Mouse (Mus musculus) cerebellum, adult 9-10 months (tissue): Measurements from ENCODE around the gene Arhgap19.

Source experiments
- DNase-seq: peaks from one replicate; pipeline ENCODE4 v3.0.0; 2022

Arhgap19 gene

GRCm38 (mm10) chr19:41797536-41797935, 4.3 kb downstream of the Arhgap19 start:
- DNase-seq, result no peak

DNA sequence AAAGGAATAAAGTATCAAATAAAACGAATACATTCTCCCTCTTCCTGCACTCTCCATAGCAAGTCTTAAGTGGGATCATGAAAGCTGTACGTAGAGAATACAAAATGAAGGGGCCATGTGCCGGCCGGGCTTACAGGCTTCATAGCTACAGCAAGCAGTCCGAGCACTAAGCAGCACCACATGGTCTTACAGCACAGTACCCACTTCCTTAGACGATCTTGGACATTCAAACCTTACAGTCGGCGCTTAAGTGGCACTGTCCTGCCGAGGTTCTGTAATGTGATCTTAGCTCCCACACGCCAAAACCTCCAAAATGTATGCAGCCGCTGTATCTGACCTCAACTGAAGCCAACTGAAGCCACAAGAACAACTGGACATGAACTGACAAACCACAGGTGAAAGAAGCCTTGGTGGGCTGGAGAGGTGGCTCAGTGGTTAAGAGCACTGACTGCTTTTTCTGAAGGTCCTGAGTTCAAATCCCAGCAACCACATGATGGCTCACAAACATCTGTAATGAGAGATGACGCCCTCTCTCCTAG, 5.0 kb downstream of the Arhgap19 start:
- DNase-seq, result no peak

DNA sequence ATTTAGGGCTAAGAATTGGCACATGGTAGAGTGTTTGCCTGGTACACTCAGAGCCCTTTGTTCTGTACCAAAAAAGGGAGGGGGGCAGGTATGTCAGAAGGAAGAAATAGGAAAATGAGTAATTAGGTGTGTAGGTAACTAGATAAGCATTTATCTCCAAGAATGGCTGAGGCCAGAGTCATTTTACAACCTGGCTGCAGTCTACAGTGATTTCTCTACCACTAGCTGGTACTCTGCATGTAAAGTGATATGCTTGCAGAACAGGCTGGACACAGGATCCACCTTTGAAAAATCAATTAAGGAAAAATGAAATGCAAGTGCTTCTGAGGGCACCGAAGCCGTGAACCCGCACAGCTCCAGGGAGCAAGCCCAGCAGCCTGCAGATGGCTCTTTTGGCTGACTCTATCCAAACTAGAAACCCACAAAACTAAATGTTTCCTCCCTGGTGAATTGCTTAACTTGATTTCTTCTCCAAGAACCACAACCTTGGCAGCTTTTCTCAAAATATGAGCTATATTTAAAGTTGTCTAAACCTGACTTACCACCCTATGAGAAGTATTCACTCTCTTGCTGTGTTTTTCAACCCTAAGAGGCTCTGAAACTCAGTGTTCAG, 5.6 kb downstream of the Arhgap19 start:
- no peak for DNase-seq

DNA sequence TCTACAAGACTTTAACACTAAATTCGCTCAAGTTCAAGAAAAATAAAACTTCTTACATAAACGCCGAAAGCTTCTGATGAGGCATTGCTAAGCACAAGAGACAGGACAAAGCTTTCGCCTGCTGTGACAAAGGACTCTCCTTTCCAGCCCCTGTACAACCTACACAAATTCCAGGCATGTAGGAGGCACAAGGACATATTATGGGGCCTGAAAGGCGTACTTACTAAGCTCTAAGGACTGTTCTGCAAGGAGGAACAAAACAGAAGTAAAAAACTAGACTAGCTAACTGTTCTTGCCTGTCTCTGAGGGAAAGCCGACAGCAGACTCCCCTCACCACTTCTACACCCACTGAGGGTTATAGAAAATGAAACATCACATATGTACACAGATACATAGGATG, 6.9 kb downstream of the Arhgap19 start:
- DNase-seq, result no peak

GRCm38 (mm10) chr19:41794017-41794416, 7.8 kb downstream of the Arhgap19 start:
- no peak for DNase-seq

- no peak for DNase-seq
These were observed 8.8 kb downstream of the Arhgap19 start for GRCm38 (mm10) chr19:41792934-41793486.

DNA sequence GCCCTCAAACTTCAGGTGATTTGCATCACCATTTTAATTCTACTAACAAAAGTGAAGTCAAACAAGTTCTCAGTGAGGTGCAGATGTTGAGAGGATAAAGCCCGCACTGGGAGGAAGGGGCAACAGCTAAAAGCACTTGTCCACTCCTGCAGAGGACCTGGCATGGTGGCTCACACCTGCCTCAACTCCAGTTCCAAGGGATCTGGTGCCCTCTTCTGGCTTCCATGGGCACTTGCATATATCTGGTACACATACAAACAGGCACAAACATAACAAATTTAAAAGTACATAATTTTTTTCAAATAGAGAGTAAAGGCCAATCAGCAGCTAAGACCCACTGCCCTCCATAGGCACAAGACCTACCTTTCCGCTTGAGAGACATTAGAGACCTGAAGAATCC, 10.5 kb downstream of the Arhgap19 start:
- DNase-seq, result no peak

- no peak for DNase-seq
These were observed 12.5 kb downstream of the Arhgap19 start for GRCm38 (mm10) chr19:41789110-41789961.

DNA sequence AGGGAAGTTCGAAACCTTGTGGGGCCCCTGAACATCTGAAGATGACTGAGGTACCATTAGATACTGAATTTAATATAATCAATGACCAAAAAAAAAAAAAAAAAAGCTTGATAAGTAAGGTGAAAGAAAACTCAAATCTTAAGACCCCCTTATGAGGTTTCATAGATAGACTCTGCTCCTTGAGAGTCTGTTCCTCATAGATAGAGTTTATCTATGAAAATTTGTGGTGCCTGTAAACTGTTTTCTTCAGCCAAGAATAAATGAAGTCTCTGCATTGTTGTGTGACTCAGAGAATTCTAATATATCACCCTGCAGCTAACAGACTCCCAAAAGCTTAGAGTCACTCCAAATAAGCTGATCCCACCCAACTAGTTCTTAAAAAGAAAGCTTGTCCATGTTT, 15.0 kb downstream of the Arhgap19 start:
- no peak for DNase-seq

DNA sequence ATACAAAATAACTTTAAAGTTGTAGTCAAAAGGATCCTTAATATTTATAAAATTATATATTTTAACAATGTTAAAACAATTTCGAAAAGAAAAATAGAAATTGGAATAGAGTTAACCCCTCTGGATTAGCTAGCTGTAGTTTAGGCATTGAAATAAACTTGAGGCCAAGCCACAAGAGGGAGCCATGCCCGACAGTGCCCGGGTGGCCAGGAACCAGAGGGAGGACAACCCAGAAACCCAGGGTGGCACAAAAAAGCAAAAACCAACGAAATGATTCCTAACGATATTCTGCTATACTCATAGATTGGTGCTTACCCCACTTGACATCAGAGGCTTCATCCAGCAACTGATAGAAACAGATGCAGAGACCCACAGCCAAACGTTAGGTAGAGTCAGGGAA, 24.3 kb downstream of the Arhgap19 start:
- DNase-seq, result no peak

GRCm38 (mm10) chr19:41768711-41769110, 33.1 kb downstream of the Arhgap19 start:
- DNase-seq, result no peak

DNA sequence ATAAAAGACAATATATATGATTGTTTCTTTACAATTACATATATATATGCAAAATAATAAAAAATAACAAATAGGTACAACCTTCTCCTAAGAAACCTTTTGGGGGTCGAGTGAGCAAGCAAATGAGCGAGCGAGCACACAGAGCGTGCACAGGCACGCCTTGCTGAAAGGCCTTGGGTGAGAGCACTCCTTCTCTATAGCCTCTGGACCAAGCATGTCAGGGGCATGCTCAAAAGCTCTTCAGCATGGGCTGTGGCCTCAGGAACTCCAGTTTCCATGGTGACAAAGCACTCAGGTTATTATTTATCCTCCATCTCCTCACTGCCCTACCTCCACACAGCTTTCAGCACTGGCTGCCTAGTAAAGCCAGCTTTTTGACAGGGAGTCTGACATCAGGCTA, 35.2 kb downstream of the Arhgap19 start:
- DNase-seq, result no peak

DNA sequence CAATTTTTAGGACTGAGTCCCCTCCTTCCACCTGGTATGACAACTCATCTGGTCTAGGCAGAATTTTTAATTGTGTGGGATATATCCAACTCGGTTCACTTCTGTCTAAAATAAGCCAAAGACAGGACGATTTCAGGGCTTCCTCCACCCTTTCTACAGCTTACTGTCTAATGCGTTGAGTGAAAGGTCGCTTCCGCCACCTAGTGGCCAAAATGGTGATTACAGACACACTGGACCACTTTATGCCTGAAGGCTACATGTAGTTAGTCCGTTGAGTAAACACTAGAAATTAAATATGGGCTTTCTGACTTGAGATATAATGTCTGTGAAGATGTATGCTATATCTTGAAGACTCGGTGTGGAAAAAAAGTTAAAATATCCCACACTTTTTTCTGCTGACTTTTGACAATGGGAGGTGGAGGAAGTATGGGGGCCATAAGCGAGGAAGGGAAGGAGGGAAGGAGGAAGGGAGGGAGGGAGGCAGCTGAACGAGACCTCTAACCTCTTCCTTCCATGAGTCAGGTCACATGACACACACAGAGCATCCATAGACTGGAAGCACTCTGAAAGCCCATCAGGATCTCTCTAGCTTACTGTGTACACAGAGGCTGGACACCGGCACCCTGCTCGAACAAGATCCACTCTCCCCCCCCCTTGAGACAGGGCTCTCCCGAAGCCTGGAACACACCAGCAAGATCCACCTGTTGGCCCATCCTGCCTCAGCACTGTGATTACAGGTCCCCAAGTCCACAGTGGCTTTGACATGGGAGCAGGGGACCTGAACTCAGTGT, 37.8 kb downstream of the Arhgap19 start:
- peak; percentile 83 for DNase-seq

GRCm38 (mm10) chr19:41761529-41761928, 40.3 kb downstream of the Arhgap19 start:
- DNase-seq, result no peak

DNA sequence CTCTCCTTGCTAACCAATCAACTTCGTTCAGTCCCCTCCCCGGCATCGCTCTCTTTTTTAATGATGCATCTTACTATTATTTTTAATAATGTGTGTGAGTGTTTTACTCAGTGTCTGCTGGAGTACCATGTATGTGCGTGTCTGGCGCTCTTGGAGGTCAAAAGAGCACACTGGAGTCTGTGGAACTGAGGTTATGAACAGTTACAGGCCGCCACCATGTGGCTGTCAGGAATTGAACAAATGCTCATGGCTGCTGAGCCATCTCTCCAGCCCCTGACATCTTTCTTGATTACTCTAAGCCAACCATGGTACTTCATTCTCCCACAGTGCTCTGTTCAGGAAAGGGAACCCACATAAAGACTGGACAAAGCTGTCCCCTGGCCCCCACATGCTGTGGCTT, 42.1 kb downstream of the Arhgap19 start:
- DNase-seq, result no peak

DNA sequence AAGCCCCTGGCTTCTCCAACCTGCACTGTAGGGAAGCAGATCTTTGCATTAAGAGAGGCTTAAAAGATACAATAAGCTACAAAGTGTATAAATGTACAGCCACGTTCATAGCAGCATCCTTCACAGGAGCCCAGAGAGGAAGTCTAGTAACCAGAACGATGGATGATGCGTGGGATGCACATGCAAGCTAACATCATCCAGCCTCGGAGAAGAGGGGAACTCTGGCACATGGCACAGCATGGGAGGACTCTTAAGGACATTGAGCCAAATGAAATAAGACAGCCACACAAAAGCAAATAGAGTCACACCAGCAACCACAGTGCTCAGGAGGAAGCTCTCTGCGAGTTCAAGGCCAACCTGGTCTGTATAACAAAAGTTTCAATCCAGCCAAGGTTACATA, 42.6 kb downstream of the Arhgap19 start:
- DNase-seq, result no peak

GRCm38 (mm10) chr19:41754760-41755159, 47.1 kb downstream of the Arhgap19 start:
- no peak for DNase-seq

DNA sequence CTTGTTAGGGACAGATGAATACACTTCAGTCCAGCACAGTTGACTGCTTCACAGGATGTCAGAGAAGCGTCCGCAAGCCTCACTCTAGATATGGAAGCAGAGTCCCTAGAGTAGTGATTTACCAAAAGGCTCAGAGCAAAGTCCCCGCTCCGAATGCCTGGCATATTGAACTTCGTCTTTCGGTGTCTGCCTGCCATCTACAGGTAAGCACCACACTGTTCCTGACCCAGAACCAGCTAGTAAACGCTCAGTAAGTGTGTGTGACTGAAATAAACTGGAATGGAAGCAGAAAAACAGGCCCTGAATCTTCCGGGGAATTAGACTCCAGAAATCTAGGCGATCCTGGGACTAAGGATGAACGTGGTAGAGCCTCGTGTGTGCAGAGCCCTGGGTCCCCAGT, 49.9 kb downstream of the Arhgap19 start:
- DNase-seq, result no peak

DNA sequence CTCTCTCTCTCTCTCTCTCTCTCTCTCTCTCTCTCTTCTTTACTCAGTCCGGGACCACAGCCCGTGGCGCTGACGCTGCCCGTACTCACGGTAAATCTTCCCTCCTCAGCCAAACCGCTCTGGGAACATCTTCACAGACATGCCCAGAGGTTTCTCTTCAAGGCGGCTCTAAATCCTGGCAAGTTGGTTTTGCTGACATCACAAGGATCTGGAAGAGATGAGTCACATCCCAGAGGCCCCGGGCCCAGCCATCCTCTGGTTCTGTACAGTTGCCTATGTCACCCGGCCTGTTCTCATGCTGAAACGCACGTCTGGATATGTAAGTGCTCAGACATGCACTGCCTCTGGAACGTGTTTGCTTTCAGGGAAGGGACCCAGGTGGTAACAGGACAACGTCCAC, 54.4 kb downstream of the Arhgap19 start:
- no peak for DNase-seq

- peak; percentile 23 for DNase-seq
These were observed 55.8 kb downstream of the Arhgap19 start for GRCm38 (mm10) chr19:41745941-41746557.

- DNase-seq, result no peak
These were observed 58.5 kb downstream of the Arhgap19 start, which contains the start of gene Slit1 for GRCm38 (mm10) chr19:41743396-41743795. Gene Slit1, minus strand, starts transcription at chr19:41743665.

DNA sequence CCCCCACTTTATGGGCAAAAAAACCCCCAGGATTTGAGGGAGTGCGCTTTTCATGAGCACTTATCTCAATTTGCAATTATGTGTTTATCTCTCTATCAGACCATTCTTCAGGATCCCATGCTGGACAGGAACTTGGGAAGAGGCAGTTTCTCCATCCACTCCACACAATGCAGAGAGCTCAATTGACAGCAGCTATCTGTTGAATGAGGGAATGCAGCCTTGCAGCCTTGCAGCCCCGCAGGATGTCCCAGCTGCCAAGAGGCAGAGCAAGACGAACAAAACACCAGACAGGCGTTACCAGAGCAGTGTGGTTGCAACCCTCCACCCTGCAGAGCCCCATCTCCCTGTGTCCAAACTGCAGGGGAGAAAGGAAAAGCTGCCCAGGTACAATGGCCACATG, 63.0 kb downstream of the Arhgap19 start:
- DNase-seq, result no peak

DNA sequence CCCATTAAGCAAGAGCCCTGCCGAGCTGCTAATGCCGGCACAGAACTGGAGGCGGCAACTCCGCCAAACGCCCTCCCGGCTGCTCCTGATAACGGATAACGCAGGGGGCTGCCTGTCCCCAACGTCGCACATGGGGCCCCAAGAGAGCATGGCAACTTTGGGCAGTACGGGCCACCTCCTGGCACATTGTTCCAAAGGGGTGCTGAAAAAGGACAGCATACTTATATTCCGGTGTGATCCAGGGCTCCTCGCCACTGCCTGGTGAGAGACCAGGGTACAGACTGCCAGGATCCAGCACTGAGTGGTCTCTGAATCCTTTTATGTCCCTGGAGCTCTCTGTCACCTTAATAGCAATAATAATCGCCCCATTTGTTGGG, 63.4 kb downstream of the Arhgap19 start:
- DNase-seq, result no peak
